Mouse (Mus musculus) heart, postnatal 0 days (tissue): Measurements from ENCODE around the gene Nr1h4.

Experiments used
- CTCF ChIP-seq: IDR thresholded peaks from 2 replicates; pipeline ENCODE4 v1.5.1; 2016; ENCODE audit warnings: antibody characterized with exemption, control low read depth, low read depth
- EP300 ChIP-seq: IDR thresholded peaks from 2 replicates; pipeline ENCODE4 v1.6.1; 2016; ENCODE audit warnings: antibody characterized with exemption, low read depth

GRCm38 (mm10) chr10:89572946-89573345, 39.6 kb upstream of the Nr1h4 start:
- TF ChIP-seq CTCF (no peak), EP300 (no peak)
